Mouse (Mus musculus) cortical plate, adult 2 months (tissue): ENCODE data around the gene Trappc1. TPM values are rescaled to one million over a fixed set of nuclear protein-coding genes. Genes with fewer than 3 reads are reported as not detected.
"Not testable (repeated sequence)": the region's sequence is repeated elsewhere in the genome, so short reads cannot be mapped to it uniquely, and the experiment has no call there.

Experiments used
- H3K27ac ChIP-seq: fragments of 200-500 bp; 2 replicates; pipeline ENCODE4 v1.5.1; 2012; ENCODE audit warnings: low read length, control low read depth, inconsistent platforms; ENCODE audit not compliant: insufficient read depth
- H3K4me1 ChIP-seq: fragments of 200-500 bp; 2 replicates; pipeline ENCODE4 v1.6.1; 2011; ENCODE audit warnings: low read length; ENCODE audit not compliant: control insufficient read depth, insufficient read depth
- H3K4me3 ChIP-seq: fragments of 200-500 bp; 2 replicates; pipeline ENCODE4 v1.5.1; 2011; ENCODE audit warnings: mild to moderate bottlenecking, low read length, control low read depth; ENCODE audit not compliant: insufficient read depth
- CTCF ChIP-seq: fragments of 200-500 bp; IDR thresholded peaks from 2 replicates; pipeline ENCODE4 v1.5.1; 2011; ENCODE audit warnings: mild to moderate bottlenecking, control low read depth, low read length; ENCODE audit not compliant: insufficient read depth; ENCODE audit errors: extremely low read depth
- POLR2A ChIP-seq: fragments of 200-500 bp; IDR thresholded peaks from 2 replicates; pipeline ENCODE4 v1.6.1; 2011; ENCODE audit warnings: mild to moderate bottlenecking, low read length, control low read depth; ENCODE audit not compliant: insufficient read depth; ENCODE audit errors: extremely low read depth
- polyA plus RNA-seq: library from polyadenylated mRNA; depleted of rRNA; stranded (reverse); fragments of >200 nt; gene quantifications from 2 replicates; pipeline ENCODE4 v1.2.3, GENCODE M21; 2012

Trappc1 gene
- polyA plus RNA-seq, 1 experiment = 73.9 TPM

DNA sequence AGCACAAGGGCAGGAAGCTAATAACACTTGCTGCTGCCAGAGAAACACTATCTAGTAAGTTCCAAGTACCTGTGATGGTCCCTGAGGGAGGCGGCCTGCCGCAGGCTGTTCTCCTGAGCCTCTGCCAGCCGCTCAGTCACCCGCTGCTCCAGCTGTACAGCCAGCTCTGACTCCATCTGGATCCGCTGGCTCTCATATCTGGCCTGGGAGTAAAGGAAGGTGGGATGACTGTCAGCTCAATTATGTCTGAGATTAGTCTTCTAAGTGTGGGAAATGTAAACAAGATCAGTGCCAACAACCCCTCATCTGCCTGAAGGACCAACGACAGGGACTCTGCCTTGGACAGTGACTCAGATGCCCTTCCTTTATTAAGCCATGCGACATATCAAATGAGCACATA lies 12.5 kb upstream of the Trappc1 start:
- Histone ChIP-seq H3K4me3 (no peak overlapping the region), H3K27ac (no peak overlapping the region), H3K4me1 (no peaks in the 10 kb centered on the region)
- no peak for TF ChIP-seq POLR2A
- no peak for TF ChIP-seq CTCF

DNA sequence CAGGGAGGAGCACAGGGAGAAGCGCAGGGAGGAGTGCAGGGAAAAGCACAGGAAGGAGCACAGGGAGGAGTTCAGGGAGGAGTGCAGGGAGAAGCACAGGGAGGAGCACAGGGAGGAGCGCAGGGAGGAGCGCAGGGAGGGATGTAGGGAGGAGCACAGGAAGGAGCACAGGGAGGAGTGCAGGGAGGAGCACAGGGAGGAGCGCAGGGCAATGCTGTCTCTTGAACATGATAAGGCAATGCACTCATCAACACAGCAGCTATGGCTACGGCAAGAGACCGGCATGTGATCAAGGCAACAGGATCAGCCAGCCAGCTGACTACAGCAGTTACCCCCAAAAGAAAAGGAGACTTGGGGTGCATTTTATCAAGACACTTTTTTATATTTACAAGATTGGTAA lies 7.4 kb upstream of the Trappc1 start:
- TF ChIP-seq CTCF = no peak
- TF ChIP-seq POLR2A = no peak
- Histone ChIP-seq H3K4me3 (no peak overlapping the region), H3K27ac (no peak overlapping the region), H3K4me1 (no peaks in the 10 kb centered on the region)

DNA sequence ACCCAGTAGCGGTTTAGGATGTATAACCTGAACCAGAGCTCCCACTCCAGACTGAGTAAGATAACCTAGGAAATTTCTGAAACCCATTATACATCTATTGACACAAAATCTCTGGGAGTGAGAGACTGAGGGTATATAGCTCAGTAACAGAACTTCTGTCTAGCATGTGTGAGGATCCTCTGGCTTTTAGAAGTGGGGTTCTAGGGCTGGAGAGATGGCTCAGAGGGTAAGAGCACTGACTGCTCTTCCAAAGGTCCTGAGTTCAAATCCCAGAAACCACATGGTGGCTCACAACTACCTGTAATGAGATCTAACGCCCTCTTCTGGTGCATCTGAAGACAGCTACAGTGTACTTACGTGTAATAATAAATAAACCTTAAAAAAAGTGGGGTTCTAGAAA lies 5.8 kb upstream of the Trappc1 start:
- not testable (repeated sequence) for H3K27ac ChIP-seq, H3K4me3 ChIP-seq, H3K4me1 ChIP-seq

DNA sequence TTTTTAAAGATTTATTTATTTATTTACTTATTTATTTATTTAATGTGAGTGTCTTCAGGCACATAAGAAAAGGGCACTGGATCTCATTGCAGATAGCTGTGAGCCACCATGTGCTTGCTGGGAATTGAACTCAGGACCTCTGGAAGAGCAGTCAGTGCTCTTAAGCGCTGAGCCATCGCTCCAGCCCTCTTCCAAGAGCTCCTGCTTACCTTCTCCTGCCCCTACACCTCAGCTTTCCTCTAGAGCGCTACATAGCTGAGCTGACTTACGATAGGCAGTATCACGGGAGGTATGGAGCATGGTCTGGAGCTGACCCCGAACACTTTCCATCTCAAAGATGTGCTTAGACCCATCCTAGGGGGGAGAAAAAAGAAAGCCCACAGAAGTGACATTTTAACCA lies 2.2 kb upstream of the Trappc1 start:
- no peak overlapping the region for H3K27ac ChIP-seq
- H3K4me1 ChIP-seq = peaks cover 4% of the 10 kb centered on the region; the same call in 1 of the 2 replicates
- TF ChIP-seq POLR2A (no peak), CTCF (no peak)
- no peak overlapping the region for H3K4me3 ChIP-seq

DNA sequence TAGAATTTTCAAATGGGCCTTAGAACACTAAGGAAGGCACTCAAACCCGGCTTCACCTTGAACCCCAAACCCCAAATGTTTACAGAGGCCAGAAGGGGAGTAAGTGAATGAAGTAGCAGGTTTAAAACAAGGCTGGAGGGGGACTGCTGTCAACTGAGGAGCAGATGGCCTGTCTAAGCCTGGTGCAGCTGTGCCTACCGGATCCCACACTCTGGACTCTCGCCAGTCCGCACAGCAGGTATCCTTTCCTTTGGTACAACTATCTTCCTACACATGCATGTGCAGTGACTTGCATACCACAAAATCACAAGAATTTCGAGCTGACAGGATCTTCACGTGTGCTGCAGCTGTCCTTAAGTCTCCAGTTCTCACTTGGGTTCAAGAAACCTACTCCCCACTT lies 1.8 kb upstream of the Trappc1 start:
- peaks cover 4% of the 10 kb centered on the region; the same call in 1 of the 2 replicates for H3K4me1 ChIP-seq
- H3K4me3 ChIP-seq = no peak overlapping the region; the same call in 1 of the 2 replicates
- TF ChIP-seq CTCF (no peak), POLR2A (no peak)
- no peak overlapping the region for H3K27ac ChIP-seq

DNA sequence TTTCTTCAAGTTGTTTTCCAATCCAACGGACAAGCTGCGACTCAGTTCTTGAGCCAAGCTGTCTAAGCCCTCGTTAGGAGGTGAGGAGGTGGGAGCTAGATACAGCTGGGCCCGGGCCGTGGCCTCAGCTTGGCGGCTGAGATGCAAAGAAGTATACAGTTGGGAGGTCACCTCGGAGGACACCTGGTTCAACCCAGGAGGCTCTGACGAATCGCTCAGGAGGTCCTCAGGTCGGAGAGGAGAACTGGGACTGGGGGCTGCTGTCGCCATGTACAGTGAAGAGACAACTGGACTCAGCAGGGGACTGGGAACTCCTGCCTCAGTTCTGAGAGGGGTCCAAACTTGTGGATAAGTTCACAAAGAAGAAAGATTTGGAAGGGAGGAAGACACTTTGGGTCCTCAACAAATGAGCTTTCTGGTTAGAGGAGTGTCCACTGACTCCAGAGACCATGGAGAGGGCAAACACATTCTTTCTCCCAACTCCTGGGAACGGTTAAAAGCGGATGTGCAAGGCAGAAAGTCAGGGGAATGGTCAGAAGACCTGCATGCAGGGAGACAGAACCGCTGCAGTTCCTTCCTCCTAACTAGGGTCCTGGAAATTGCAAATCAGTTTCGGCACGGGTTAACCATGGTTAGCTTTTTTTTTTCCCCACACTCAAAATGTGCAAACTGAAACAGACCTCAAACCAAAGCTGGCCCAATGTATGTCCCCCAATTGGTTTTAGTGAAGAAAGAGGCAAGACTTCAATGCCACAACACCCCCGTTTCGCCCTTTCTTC lies 898 bp upstream of the Trappc1 start:
- peak overlapping the region; percentile 41; the same call in 1 of the 2 replicates for H3K27ac ChIP-seq
- peaks cover 4% of the 10 kb centered on the region; the same call in 1 of the 2 replicates for H3K4me1 ChIP-seq
- peak overlapping the region; percentile 73 for H3K4me3 ChIP-seq
- TF ChIP-seq POLR2A (no peak), CTCF (no peak)

DNA sequence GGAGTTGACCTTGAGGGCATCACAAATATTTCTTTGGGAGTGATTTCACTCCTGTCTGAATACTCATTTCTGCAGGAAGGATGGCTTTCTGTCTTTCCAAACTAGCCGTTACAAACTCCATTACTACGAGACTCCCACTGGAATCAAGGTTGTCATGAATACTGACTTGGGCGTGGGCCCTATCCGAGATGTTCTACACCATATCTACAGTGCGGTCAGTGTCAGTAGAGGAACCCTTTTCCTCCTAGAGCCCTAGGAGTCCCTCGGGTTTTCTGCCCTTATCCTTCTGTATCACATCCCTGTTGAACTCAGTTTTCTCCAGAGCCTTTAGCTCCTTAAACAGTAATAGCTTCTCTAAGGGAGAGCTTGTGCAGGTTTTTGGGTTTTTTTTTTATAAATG lies 969 bp downstream of the Trappc1 start:
- Histone ChIP-seq H3K4me1 (peaks cover 4% of the 10 kb centered on the region; the same call in 1 of the 2 replicates), H3K27ac (no peak overlapping the region), H3K4me3 (peak overlapping the region; percentile 73; the same call in 1 of the 2 replicates)
- TF ChIP-seq POLR2A (no peak), CTCF (no peak)

DNA sequence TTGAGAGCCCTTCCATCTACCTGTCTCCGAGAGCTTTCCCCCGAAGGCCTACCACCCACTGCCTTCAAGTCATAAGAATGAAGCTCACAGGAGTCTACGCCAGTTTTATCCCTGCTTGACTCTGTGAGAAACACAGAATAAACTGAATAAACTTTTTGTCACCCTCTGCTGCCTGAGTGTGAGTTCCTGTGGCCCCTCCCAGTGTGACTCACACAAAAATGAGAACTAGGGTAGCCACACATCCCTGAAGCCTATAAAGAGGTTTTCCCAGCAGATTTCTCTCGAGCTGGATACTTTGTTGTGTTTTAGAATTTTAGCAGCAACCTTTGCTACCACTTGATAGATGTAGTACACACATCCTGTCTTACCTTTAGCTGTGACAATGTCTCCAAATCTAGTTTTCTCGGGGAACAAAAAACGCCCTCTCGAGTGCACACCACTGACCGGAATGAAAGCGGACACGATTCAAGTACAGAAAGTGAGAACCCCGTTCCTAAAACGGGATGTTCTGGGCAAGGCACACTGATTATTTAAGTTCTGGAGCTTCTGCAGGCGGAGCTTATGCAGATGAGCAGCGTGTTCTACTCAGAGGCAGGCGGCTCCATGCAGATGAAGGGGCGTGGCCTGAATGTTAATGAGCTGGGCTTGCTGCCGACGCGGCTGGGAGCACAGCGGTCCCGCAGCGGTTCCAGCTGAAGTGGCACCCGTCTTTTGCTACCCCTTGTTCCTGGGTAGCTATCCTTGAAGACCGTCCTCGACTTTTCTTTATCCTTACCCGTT lies 2.0 kb downstream of the Trappc1 start, which contains the start of gene Kcnab3:
Kcnab3 (plus strand) TSS at position 631 of the 780 bp plus-strand sequence.
- Histone ChIP-seq H3K4me1 (peaks cover 4% of the 10 kb centered on the region; the same call in 1 of the 2 replicates), H3K4me3 (peak within 1 kb of the TSS; percentile 36), H3K27ac (no peak within 1 kb of the TSS)
- no peak for TF ChIP-seq CTCF
- TF ChIP-seq POLR2A = peak; percentile 83

DNA sequence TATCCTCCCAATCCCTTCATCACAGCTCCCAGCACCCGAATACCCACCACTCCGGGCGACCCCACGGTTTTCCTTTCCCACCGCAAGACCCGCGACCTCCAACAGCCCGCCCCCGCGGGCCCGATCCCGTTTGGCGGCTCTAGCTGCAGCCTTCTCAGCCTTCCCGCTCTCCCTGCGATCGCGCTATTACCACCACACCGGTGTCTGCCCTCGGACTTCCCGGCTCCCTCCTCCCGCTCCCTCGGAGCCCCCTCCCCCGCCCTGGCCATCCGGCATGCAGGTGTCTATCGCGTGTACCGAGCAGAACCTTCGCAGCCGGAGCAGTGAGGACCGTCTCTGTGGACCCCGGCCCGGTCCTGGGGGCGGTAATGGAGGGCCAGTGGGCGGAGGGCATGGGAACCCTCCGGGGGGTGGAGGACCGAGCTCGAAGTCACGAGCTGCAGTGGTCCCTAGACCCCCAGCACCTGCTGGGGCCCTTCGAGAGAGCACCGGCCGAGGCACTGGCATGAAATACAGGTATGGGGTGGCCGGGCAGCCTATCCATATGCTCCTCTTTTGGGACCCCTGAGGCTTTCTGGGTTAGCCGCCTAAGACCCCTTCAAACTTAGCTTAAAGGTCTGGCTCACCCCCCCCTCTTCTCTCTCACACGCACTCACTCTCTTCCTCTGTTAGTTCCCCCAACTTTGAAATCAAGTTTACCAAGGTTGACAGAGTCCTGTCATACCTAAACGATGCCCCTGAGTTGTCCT lies 2.8 kb downstream of the Trappc1 start:
- peak overlapping the region; percentile 36 for H3K4me3 ChIP-seq
- H3K4me1 ChIP-seq = peaks cover 4% of the 10 kb centered on the region; the same call in 1 of the 2 replicates
- H3K27ac ChIP-seq = no peak overlapping the region
- TF ChIP-seq POLR2A = no peak
- no peak for TF ChIP-seq CTCF

DNA sequence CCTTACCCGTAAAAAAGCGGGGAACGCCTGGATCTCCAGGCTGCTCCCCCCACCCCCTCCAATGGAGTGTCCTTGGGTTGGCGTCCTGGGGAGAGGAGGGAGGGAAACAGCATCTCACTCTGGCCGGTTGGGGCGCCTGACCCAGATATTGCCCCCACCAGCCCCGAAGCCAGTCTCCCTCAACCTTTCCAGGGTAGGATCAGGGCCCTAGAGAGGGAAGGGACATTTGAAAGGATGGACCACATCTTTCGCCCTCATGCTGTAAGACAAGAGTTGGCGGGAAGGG lies 3.3 kb downstream of the Trappc1 start:
- H3K27ac ChIP-seq = no peak overlapping the region
- peak overlapping the region; percentile 36 for H3K4me3 ChIP-seq
- no peak for TF ChIP-seq POLR2A
- no peak for TF ChIP-seq CTCF
- H3K4me1 ChIP-seq = peaks cover 4% of the 10 kb centered on the region; the same call in 1 of the 2 replicates
